Mouse (Mus musculus) lung, adult 2 months (tissue): Measurements from ENCODE around the gene Xcr1. TPM values are rescaled to one million over a fixed set of nuclear protein-coding genes. Genes with fewer than 3 reads are reported as not detected.
A peak's percentile ranks its signal among the peaks of the same experiment; 100 is the strongest.

Experiments
- DNase-seq: peaks from one replicate; pipeline ENCODE4 v3.0.0; 2022
- H3K4me1 ChIP-seq: fragments of 200-500 bp; 2 replicates; pipeline ENCODE4 v1.6.1; 2011; ENCODE audit warnings: low read length; ENCODE audit not compliant: control insufficient read depth, insufficient read depth
- H3K4me3 ChIP-seq: fragments of 200-500 bp; replicated peaks from 2 replicates; pipeline ENCODE3; 2011; ENCODE audit warnings: low read depth, mild to moderate bottlenecking, control low read depth, low read length; ENCODE audit errors: extremely low read depth
- CTCF ChIP-seq: fragments of 200-500 bp; IDR thresholded peaks from 2 replicates; pipeline ENCODE4 v1.5.1; 2011; ENCODE audit warnings: mild to moderate bottlenecking, low read length, control low read depth; ENCODE audit not compliant: insufficient read depth
- POLR2A ChIP-seq: fragments of 200-500 bp; IDR thresholded peaks from 2 replicates; pipeline ENCODE4 v1.6.1; 2011; ENCODE audit warnings: low read depth, mild to moderate bottlenecking, control low read depth, low read length, borderline replicate concordance; ENCODE audit errors: extremely low read depth
- WGBS: fragments of 180-500 bp; shearing (Covaris S2); methylation state at CpG from one replicate; pipeline ENCODE4 v1.1.7; 2018; 5-methylcytosine and 5-hydroxymethylcytosine counted together
- polyA plus RNA-seq: library from polyadenylated mRNA; depleted of rRNA; stranded (reverse); fragments of >200 nt; gene quantifications from 2 replicates; pipeline ENCODE4 v1.2.3, GENCODE M21; 2012; rRNA removed

The Xcr1 gene
- polyA plus RNA-seq = 1.1 and 1.2 TPM in 2 replicates

DNA sequence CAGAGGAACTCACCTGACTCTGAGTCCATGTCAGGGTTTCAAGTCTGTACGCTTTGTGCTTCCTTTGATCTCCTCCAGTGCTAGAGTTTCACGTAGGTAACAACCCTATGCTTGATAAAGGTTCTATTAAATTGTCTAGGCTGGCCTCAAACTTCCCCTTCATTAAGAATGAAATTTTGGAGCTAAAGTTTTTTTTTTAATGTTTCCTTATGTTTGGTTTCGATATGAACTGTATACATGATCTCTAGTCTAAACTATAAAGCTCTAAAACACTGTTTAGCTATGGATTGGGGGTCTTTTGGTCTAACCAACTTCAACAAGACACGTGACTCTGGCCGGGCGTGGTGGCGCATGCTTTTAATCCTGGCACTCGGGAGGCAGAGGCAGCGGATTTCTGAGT is at the start of gene Xcr1:
TSS of gene Xcr1 (minus strand) at position 101 of the 400 bp plus-strand sequence.
- Histone ChIP-seq H3K4me3 (no peak within 1 kb of the TSS), H3K4me1 (no peaks in the 10 kb centered on the region)
- no peak for DNase-seq
- 77% methylated on average over 9 of the region's 9 CpGs for WGBS
- TF ChIP-seq CTCF (no peak), POLR2A (no peak)

DNA sequence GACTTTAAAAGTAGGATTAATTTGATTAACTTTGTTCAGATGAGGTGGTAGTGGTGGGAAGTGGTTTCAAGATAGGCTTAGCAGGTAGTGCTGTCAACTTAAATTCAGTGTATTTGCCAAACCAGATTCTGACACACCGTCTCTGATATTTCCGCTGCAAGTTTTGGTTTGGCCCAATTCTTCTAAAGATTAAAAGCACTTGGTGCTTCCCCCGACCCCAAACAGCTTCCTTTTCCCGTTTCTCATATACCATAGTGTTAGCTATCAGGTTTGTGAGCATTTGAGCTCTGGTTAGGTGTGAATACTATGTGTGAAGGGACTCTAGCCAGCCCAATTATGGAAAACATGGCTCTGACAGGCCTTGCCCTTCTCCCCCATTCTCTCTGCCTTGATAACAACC is 10.2 kb upstream of the Xcr1 start:
- Histone ChIP-seq H3K4me1 (no peaks in the 10 kb centered on the region), H3K4me3 (no peak overlapping the region)
- WGBS = 48% methylated on average over 4 of the region's 4 CpGs
- TF ChIP-seq POLR2A = no peak
- TF ChIP-seq CTCF = no peak
- DNase-seq = no peak

DNA sequence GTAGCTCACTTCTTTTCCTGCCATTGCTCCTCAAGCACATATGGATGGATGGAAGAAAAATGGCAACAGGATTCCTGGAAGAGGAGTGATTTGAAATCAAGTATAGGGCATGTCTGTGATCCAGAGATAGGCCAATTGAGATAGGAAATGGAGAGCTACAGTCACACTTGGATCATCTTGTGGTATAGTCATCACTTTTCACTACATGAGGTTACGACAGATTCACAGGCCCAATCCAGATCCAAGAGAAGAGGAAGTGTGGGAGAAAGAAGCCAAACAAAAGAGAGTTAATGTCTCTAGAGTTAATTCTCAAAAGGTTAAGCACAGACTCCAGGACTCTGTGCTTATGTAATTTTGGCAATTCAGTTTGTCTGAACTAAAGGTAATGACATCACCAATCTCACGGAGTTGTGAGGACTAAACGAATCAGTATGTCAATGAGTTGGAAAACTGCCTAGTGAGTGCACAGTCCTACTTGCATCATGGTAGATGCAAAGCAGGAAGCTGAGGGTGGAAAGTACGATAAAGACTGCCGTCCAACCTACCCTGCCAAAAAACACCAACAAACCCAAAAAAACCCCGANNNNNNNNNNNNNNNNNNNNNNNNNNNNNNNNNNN is 7.4 kb upstream of the Xcr1 start:
- no peak for DNase-seq
- WGBS = 39% methylated on average over 5 of the region's 6 CpGs
- no peak overlapping the region for H3K4me3 ChIP-seq
- TF ChIP-seq POLR2A (no peak), CTCF (no peak)
- H3K4me1 ChIP-seq = no peaks in the 10 kb centered on the region

- Histone ChIP-seq H3K4me3 (no peak overlapping the region), H3K4me1 (no peaks in the 10 kb centered on the region)
- WGBS = 84% methylated on average over 1 of the region's 1 CpGs
- DNase-seq = no peak
- TF ChIP-seq POLR2A = no peak
- TF ChIP-seq CTCF = no peak
Observed at GRCm38 (mm10) chr9:123863641-123864040, 1.8 kb upstream of the Xcr1 start.

DNA sequence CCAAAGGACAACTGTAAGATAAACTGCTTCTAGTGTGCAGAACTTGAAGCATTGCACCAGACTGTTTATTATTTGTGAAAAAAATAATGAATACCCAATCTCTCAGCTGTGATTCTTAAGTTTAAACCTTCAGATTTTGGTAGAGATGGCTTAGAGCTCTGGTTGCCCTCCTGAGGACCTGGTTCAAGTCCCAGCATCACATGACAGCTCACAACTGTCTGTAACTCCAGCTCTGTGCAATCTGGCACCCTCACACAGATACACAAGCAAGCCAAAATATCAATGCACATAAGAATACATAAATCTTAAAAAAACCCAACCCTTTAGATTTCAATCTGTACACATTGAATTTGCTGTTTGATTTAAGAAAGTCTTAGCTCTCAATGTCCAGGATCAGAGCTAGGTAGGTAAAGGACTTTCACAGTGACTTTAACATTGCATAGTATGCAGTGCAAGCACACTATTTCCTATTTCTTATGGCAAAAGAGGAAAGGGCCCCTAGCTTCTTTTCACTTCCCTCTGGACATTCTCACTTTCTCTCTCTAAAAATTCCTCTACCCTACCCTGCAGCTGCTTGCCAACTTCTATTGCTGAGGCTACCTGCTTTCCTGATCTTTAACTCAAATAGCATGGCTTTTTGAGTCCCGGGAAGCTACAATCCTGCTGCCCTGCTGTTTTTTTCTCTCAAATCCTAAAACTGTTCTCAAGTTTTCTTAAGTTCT is 1.2 kb upstream of the Xcr1 start:
- no peak for DNase-seq
- Histone ChIP-seq H3K4me3 (no peak overlapping the region), H3K4me1 (no peaks in the 10 kb centered on the region)
- no peak for TF ChIP-seq CTCF
- TF ChIP-seq POLR2A = no peak
- WGBS = 83% methylated on average over 1 of the region's 1 CpGs

DNA sequence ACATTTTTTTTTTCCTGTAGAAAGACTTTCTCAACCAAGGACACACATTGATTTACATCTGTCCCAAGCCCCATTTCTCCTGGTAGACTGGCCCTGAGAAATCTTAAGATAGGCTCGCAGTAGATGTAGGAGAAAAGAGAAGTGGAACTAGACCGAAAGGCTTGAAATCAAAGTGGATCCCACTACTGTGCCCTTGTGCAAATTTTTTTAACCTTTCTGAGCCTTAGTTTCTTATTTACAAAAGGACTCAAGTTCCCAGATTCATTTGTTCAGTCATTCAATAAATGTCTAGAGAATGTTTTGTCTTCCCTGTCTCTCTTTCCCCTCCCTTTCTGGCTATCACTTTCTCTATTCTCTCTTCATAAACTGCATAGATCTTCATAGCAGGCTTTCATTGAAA is 5.0 kb downstream of the Xcr1 start:
- WGBS = 57% methylated on average over 2 of the region's 2 CpGs
- no peak for TF ChIP-seq CTCF
- TF ChIP-seq POLR2A = no peak
- no peak overlapping the region for H3K4me3 ChIP-seq
- DNase-seq = no peak
- H3K4me1 ChIP-seq = peaks cover 3% of the 10 kb centered on the region

DNA sequence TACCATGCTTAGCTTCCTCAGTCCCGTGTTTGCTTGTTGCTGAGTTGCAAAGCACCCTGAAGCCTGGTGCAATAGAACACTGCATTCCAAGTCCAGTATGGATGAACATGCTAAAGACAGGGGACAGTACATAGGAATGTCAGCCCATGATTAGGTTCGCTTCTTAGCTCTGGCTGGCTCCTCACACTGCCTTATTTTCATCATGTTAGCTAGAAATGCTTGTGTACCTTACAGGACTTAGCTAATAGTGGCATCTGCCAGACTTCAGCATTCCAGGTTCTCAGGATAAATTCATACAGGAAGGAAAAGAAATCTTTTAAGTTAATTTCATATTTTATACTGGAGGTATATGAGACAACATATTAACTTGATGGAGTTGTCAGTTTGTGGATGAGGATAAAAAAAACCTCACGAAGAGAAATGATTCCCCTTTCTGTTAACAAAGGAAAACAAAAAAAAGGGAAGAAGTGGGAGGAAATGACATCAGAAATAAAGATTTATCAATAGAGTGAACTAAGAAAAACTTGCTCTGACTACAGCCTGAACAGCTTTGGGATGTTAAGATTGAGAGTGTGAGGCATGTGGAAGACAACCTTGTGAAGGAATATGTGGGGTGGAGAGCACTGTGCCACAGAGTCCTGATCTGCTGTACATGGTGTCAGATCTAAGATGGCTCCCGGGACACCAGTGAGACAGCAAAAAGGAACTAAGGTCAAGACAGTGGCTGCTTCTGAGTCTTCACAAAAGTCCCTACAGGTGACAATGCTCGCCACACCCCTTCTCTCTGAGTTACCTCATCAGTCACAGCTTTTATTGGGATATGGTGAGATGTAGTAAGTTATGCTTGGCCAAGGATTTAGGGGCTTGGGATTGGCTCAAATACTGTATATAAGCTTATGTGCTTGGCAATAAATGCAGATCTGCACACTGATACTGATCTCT is 9.1 kb downstream of the Xcr1 start:
- no peak for TF ChIP-seq POLR2A
- no peak for TF ChIP-seq CTCF
- DNase-seq = no peak
- WGBS = 59% methylated on average over 5 of the region's 5 CpGs
- Histone ChIP-seq H3K4me3 (peak overlapping the region; percentile 6), H3K4me1 (peaks cover 15% of the 10 kb centered on the region)

- Histone ChIP-seq H3K4me3 (peak within 1 kb of the TSS; percentile 64), H3K4me1 (peaks cover 15% of the 10 kb centered on the region)
- TF ChIP-seq CTCF (no peak), POLR2A (peak; percentile 66; the same call in 1 of the 2 replicates)
- under 1% methylated on average over 47 of the region's 47 CpGs for WGBS
- peak; percentile 89 for DNase-seq
Observed at GRCm38 (mm10) chr9:123851713-123852448, 9.9 kb downstream of the Xcr1 start, which contains the start of gene Fyco1. TSS of gene Fyco1 (minus strand) at chr9:123851899.
